Mouse (Mus musculus) G1E (cell line): ENCODE data around the gene Gzmk.

ENCODE experiments used
- CTCF ChIP-seq: IDR thresholded peaks from 2 replicates; pipeline ENCODE4 v1.5.1; 2012; ENCODE audit warnings: low read depth, low read length, inconsistent platforms, mixed read lengths
- GATA2 ChIP-seq: IDR thresholded peaks from 2 replicates; pipeline ENCODE4 v1.6.1; 2012; ENCODE audit warnings: low read depth, low read length, inconsistent platforms, borderline replicate concordance
- TAL1 ChIP-seq: conservative IDR thresholded peaks from 2 replicates; pipeline ENCODE4 v1.6.1; 2012; ENCODE audit warnings: low read depth, low read length, inconsistent platforms, mixed read lengths

DNA sequence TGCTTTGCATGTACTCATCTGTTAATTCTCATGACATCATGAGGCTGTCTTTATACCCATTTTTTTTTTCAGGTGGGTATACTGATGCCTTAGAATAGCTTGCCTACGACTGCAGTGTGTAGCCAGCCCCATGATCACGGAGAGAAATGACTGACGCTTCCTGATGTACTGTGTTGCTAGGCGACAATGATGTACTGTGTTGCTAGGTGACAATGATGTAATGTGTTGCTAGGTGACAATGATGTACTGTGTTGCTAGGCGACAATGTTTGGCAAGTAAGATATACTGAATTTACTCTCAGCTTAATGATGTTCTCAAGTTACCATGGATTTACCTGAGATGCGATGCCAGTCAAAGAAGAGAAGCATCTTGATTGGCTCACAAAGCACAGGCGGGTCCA is at the start of gene Gzmk:
- TF ChIP-seq CTCF: no peak
- TF ChIP-seq GATA2: no peak
- no peak for TF ChIP-seq TAL1
